Mouse (Mus musculus): ENCODE measurements at regions not wholly inside any gene's neighbourhood (a gene's known extent, or its start where the extent isn't known, plus 50 kb on each side); places are given as distances from the start of the nearest gene placed in this dataset.

GRCm38 (mm10) chr10:109246328-109246727, 235.5 kb upstream of the Syt1 start:
- POLR2A ChIA-PET, result no interaction called here
- CTCF ChIA-PET, result no interaction called here

- CTCF ChIA-PET, result no interaction called here
- POLR2A ChIA-PET, result no interaction called here
Observed at GRCm38 (mm10) chr10:109237026-109237425, 226.2 kb upstream of the Syt1 start.

- POLR2A ChIA-PET, result no interaction called here
- CTCF ChIA-PET, result no interaction called here
Observed at GRCm38 (mm10) chr10:109226989-109227388, 216.2 kb upstream of the Syt1 start.

- CTCF ChIA-PET, result no interaction called here
- POLR2A ChIA-PET, result no interaction called here
Observed at GRCm38 (mm10) chr10:109188761-109189503, 178.2 kb upstream of the Syt1 start.

- POLR2A ChIA-PET, result no interaction called here
Observed at GRCm38 (mm10) chr10:109188252-109188651, 177.5 kb upstream of the Syt1 start.

GRCm38 (mm10) chr10:109185243-109185642, 174.5 kb upstream of the Syt1 start:
- POLR2A ChIA-PET, result no interaction called here
- CTCF ChIA-PET, result no interaction called here

More at GRCm38 (mm10) chr10:109188252-109188651, 177.5 kb upstream of the Syt1 start:
- CTCF ChIA-PET, result no interaction called here

- ChIA-PET POLR2A (no interaction called here), CTCF (no interaction called here)
Observed at GRCm38 (mm10) chr10:109180527-109180926, 169.7 kb upstream of the Syt1 start.

GRCm38 (mm10) chr10:109160730-109161129, 149.9 kb upstream of the Syt1 start:
- CTCF ChIA-PET, result no interaction called here
- POLR2A ChIA-PET, result no interaction called here

GRCm38 (mm10) chr10:109155768-109156167, 145.0 kb upstream of the Syt1 start:
- ChIA-PET CTCF (no interaction called here), POLR2A (no interaction called here)

GRCm38 (mm10) chr10:109140421-109140938, 129.7 kb upstream of the Syt1 start:
- ChIA-PET POLR2A (no interaction called here), CTCF (no interaction called here)

GRCm38 (mm10) chr10:109136763-109137732, 126.3 kb upstream of the Syt1 start:
- CTCF ChIA-PET, result no interaction called here
- POLR2A ChIA-PET, result no interaction called here

- POLR2A ChIA-PET, result no interaction called here
- CTCF ChIA-PET, result no interaction called here
Observed at GRCm38 (mm10) chr10:109134521-109134920, 123.7 kb upstream of the Syt1 start.

- CTCF ChIA-PET, result no interaction called here
- POLR2A ChIA-PET, result no interaction called here
Observed at GRCm38 (mm10) chr10:109132091-109132573, 121.3 kb upstream of the Syt1 start.

GRCm38 (mm10) chr10:109129552-109130110, 118.8 kb upstream of the Syt1 start:
- ChIA-PET CTCF (no interaction called here), POLR2A (no interaction called here)

GRCm38 (mm10) chr10:109129068-109129467, 118.3 kb upstream of the Syt1 start:
- ChIA-PET POLR2A (no interaction called here), CTCF (no interaction called here)

- ChIA-PET POLR2A (no interaction called here), CTCF (no interaction called here)
Observed at GRCm38 (mm10) chr10:109126699-109127098, 115.9 kb upstream of the Syt1 start.

GRCm38 (mm10) chr10:109117143-109117542, 106.4 kb upstream of the Syt1 start:
- ChIA-PET POLR2A (no interaction called here), CTCF (no interaction called here)

GRCm38 (mm10) chr10:109115013-109115627, 104.3 kb upstream of the Syt1 start:
- ChIA-PET POLR2A (no interaction called here), CTCF (no interaction called here)

- POLR2A ChIA-PET, result no interaction called here
Observed at GRCm38 (mm10) chr10:109105781-109106180, 95.0 kb upstream of the Syt1 start.

GRCm38 (mm10) chr10:109092219-109092618, 81.4 kb upstream of the Syt1 start:
- POLR2A ChIA-PET, result no interaction called here

More at GRCm38 (mm10) chr10:109105781-109106180, 95.0 kb upstream of the Syt1 start:
- CTCF ChIA-PET, result no interaction called here

More at GRCm38 (mm10) chr10:109092219-109092618, 81.4 kb upstream of the Syt1 start:
- CTCF ChIA-PET, result no interaction called here

All from embryonic stem cell, embryonic (primary cell).